Mouse (Mus musculus): Measurements from ENCODE around the gene Tnfaip8l2. TPM values are rescaled to one million over a fixed set of nuclear protein-coding genes. Genes with fewer than 3 reads are reported as not detected.
A peak's percentile ranks its signal among the peaks of the same experiment; 100 is the strongest.

The Tnfaip8l2 gene
- polyA plus RNA-seq, 1 experiment = 240 TPM

GRCm38 (mm10) chr3:95173256-95173949 is 31.2 kb upstream of the Tnfaip8l2 start:
- Histone ChIP-seq H3K4me3 (ENCODE audit: insufficient read depth, low read length) (peak overlapping the region; percentile 41), H3K27ac (ENCODE audit: insufficient read depth, low read depth, low read length) (no peak overlapping the region), H3K4me1 (ENCODE audit: control insufficient read depth, insufficient read depth, low read length) (no peaks in the 10 kb centered on the region)
- no peak for TF ChIP-seq POLR2A (IDR thresholded peaks at IDR 0.05; ENCODE audit: borderline replicate concordance, low read depth, low read length)
- no peak for TF ChIP-seq CTCF (IDR thresholded peaks at IDR 0.05; ENCODE audit: low read depth, low read length)

GRCm38 (mm10) chr3:95172526-95173255 is 30.5 kb upstream of the Tnfaip8l2 start:
- no peaks in the 10 kb centered on the region for H3K4me1 ChIP-seq (ENCODE audit: control insufficient read depth, insufficient read depth, low read length)
- no peak overlapping the region for H3K4me3 ChIP-seq (ENCODE audit: insufficient read depth, low read length)
- TF ChIP-seq POLR2A (IDR thresholded peaks at IDR 0.05; ENCODE audit: borderline replicate concordance, low read depth, low read length) (no peak), CTCF (IDR thresholded peaks at IDR 0.05; ENCODE audit: low read depth, low read length) (no peak)
- no peak overlapping the region for H3K27ac ChIP-seq (ENCODE audit: insufficient read depth, low read depth, low read length)

GRCm38 (mm10) chr3:95171105-95171504 is 28.9 kb upstream of the Tnfaip8l2 start:
- Histone ChIP-seq H3K4me1 (ENCODE audit: control insufficient read depth, insufficient read depth, low read length) (no peaks in the 10 kb centered on the region), H3K27ac (ENCODE audit: insufficient read depth, low read depth, low read length) (no peak overlapping the region), H3K4me3 (ENCODE audit: insufficient read depth, low read length) (no peak overlapping the region)
- no peak for TF ChIP-seq CTCF (IDR thresholded peaks at IDR 0.05; ENCODE audit: low read depth, low read length)
- no peak for TF ChIP-seq POLR2A (IDR thresholded peaks at IDR 0.05; ENCODE audit: borderline replicate concordance, low read depth, low read length)

GRCm38 (mm10) chr3:95169996-95170395 is 27.8 kb upstream of the Tnfaip8l2 start:
- Histone ChIP-seq H3K4me1 (ENCODE audit: control insufficient read depth, insufficient read depth, low read length) (no peaks in the 10 kb centered on the region), H3K27ac (ENCODE audit: insufficient read depth, low read depth, low read length) (no peak overlapping the region), H3K4me3 (ENCODE audit: insufficient read depth, low read length) (no peak overlapping the region)
- no peak for TF ChIP-seq POLR2A (IDR thresholded peaks at IDR 0.05; ENCODE audit: borderline replicate concordance, low read depth, low read length)
- no peak for TF ChIP-seq CTCF (IDR thresholded peaks at IDR 0.05; ENCODE audit: low read depth, low read length)

GRCm38 (mm10) chr3:95164840-95165239 is 22.7 kb upstream of the Tnfaip8l2 start:
- Histone ChIP-seq H3K4me1 (ENCODE audit: control insufficient read depth, insufficient read depth, low read length) (peaks cover 3% of the 10 kb centered on the region; the same call in 1 of the 2 replicates), H3K27ac (ENCODE audit: insufficient read depth, low read depth, low read length) (no peak overlapping the region), H3K4me3 (ENCODE audit: insufficient read depth, low read length) (no peak overlapping the region)
- no peak for TF ChIP-seq POLR2A (IDR thresholded peaks at IDR 0.05; ENCODE audit: borderline replicate concordance, low read depth, low read length)
- no peak for TF ChIP-seq CTCF (IDR thresholded peaks at IDR 0.05; ENCODE audit: low read depth, low read length)

- H3K27ac ChIP-seq (ENCODE audit: insufficient read depth, low read depth, low read length) = no peak overlapping the region
- no peak for TF ChIP-seq CTCF (IDR thresholded peaks at IDR 0.05; ENCODE audit: low read depth, low read length)
- peaks cover 6% of the 10 kb centered on the region; the same call in 1 of the 2 replicates for H3K4me1 ChIP-seq (ENCODE audit: control insufficient read depth, insufficient read depth, low read length)
- no peak overlapping the region for H3K4me3 ChIP-seq (ENCODE audit: insufficient read depth, low read length)
Measured at GRCm38 (mm10) chr3:95164256-95164550, 22.0 kb upstream of the Tnfaip8l2 start.

- Histone ChIP-seq H3K4me3 (ENCODE audit: insufficient read depth, low read length) (no peak overlapping the region), H3K4me1 (ENCODE audit: control insufficient read depth, insufficient read depth, low read length) (peaks cover 6% of the 10 kb centered on the region; the same call in 1 of the 2 replicates), H3K27ac (ENCODE audit: insufficient read depth, low read depth, low read length) (no peak overlapping the region)
- TF ChIP-seq POLR2A (IDR thresholded peaks at IDR 0.05; ENCODE audit: borderline replicate concordance, low read depth, low read length) (no peak), CTCF (IDR thresholded peaks at IDR 0.05; ENCODE audit: low read depth, low read length) (no peak)
Measured at GRCm38 (mm10) chr3:95163419-95164255, 21.5 kb upstream of the Tnfaip8l2 start.

- no peak overlapping the region for H3K27ac ChIP-seq (ENCODE audit: insufficient read depth, low read depth, low read length)
- TF ChIP-seq CTCF (IDR thresholded peaks at IDR 0.05; ENCODE audit: low read depth, low read length) = no peak
- no peak for TF ChIP-seq POLR2A (IDR thresholded peaks at IDR 0.05; ENCODE audit: borderline replicate concordance, low read depth, low read length)
- H3K4me1 ChIP-seq (ENCODE audit: control insufficient read depth, insufficient read depth, low read length) = peaks cover 6% of the 10 kb centered on the region; the same call in 1 of the 2 replicates
- no peak overlapping the region for H3K4me3 ChIP-seq (ENCODE audit: insufficient read depth, low read length)
Measured at GRCm38 (mm10) chr3:95162345-95162628, 20.1 kb upstream of the Tnfaip8l2 start.

GRCm38 (mm10) chr3:95161618-95162344 is 19.6 kb upstream of the Tnfaip8l2 start:
- no peak for TF ChIP-seq POLR2A (IDR thresholded peaks at IDR 0.05; ENCODE audit: borderline replicate concordance, low read depth, low read length)
- no peak for TF ChIP-seq CTCF (IDR thresholded peaks at IDR 0.05; ENCODE audit: low read depth, low read length)
- no peak overlapping the region for H3K27ac ChIP-seq (ENCODE audit: insufficient read depth, low read depth, low read length)
- no peak overlapping the region for H3K4me3 ChIP-seq (ENCODE audit: insufficient read depth, low read length)
- H3K4me1 ChIP-seq (ENCODE audit: control insufficient read depth, insufficient read depth, low read length) = peaks cover 6% of the 10 kb centered on the region; the same call in 1 of the 2 replicates

Data from bone marrow macrophage, adult 2 months (primary cell).